Mouse (Mus musculus): ENCODE measurements at regions not wholly inside any gene's neighbourhood (a gene's known extent, or its start where the extent isn't known, plus 50 kb on each side); places are given as distances from the start of the nearest gene placed in this dataset.
"Not testable (repeated sequence)": the region's sequence is repeated elsewhere in the genome, so short reads cannot be mapped to it uniquely, and the experiment has no call there.

GRCm38 (mm10) chr2:171620668-171621067, 422.6 kb downstream of the Cbln4 start:
- 84% methylated on average over 5 of the region's 5 CpGs for WGBS
- no peak for DNase-seq (ENCODE audit: low read depth, low spot score)

- no peak for DNase-seq (ENCODE audit: low read depth, low spot score)
- 84% methylated on average over 2 of the region's 2 CpGs for WGBS
Measured at GRCm38 (mm10) chr2:171620253-171620652, 423.0 kb downstream of the Cbln4 start.

DNA sequence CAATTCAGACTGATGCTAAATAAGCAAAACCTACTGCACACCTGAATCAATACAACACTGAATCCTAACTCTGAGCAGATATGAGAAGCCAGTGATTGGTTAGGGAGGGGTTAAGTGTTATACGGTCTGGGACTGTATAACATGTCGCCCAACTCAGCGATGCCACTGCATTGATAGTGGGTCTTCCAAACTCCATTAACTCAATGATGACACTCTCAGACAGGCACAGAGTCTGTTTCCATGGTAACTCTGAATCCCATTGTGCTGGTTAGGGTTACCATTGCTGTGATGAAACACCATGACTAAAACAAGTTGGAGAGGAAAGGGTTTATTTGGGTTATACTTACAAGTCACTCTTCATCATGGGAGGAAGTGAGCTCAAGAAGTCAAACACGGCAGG, 424.5 kb downstream of the Cbln4 start:
- no peak for DNase-seq (ENCODE audit: low read depth, low spot score)
- 83% methylated on average over 4 of the region's 4 CpGs for WGBS

- no peak for DNase-seq (ENCODE audit: low read depth, low spot score)
- 58% methylated on average over 9 of the region's 9 CpGs for WGBS
Measured at GRCm38 (mm10) chr2:171618333-171618732, 424.9 kb downstream of the Cbln4 start.

DNA sequence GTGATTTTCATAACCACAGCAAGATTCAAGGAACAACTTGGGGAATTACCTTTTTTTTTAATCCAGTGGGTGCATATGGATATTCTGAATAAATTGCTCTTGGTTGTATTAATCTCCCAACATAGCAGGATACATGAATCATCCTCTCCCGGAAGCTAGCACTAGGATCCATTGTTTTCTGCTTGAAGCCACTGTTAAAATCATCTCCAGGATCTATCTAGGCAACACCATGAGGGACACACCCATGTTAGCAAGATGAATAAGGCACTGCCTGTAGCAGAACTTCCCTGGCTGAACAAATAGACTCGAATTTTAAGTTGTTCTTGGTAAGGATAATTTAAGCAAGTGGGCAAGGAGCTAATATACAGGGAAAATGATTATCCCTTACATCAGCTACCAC, 427.8 kb downstream of the Cbln4 start:
- WGBS, result 42% methylated on average over 2 of the region's 2 CpGs
- DNase-seq (ENCODE audit: low read depth, low spot score), result no peak

- WGBS, result 73% methylated on average over 5 of the region's 5 CpGs
- no peak for DNase-seq (ENCODE audit: low read depth, low spot score)
Measured at GRCm38 (mm10) chr2:171605064-171605463, 438.2 kb downstream of the Cbln4 start.

DNA sequence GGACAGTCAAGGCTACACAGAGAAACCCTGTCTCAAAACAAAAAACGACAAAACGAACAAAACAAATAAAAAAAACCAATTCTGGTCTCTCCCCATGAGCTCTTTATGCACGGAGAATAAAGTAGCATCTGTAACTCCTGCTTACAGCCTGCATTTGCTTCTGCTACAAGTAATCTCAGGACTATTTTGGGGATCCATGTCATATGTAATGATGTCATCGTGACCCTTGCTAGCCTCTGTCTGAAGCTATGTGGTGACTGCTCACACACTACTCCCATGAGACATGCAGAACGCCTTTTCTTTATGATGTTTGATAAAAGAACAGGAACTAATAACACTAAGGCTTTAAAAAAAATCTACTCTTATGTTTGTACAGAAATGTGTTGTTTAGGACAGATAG, 448.0 kb downstream of the Cbln4 start:
- no peak for DNase-seq (ENCODE audit: low read depth, low spot score)
- WGBS, result 72% methylated on average over 5 of the region's 5 CpGs

DNA sequence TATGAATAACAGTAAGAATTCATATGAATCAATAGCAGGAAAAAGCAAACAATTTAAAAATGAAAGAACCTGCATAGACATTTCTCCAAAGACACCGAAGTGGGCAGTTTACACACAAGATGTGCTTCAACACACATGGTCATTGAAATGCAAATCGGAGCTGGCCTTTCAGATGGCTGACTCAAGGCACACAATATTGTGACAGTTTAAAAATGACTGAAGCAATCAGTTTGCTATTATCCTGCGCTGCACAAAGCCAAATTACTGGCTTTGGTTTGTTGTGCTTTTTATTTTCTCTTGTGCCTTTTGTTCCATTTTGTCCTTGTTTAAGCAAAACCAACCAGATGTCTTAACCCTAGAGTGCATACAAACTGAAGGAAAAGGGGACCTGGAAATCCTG, 449.4 kb downstream of the Cbln4 start:
- no peak for DNase-seq (ENCODE audit: low read depth, low spot score)
- 81% methylated on average over 3 of the region's 3 CpGs for WGBS

DNA sequence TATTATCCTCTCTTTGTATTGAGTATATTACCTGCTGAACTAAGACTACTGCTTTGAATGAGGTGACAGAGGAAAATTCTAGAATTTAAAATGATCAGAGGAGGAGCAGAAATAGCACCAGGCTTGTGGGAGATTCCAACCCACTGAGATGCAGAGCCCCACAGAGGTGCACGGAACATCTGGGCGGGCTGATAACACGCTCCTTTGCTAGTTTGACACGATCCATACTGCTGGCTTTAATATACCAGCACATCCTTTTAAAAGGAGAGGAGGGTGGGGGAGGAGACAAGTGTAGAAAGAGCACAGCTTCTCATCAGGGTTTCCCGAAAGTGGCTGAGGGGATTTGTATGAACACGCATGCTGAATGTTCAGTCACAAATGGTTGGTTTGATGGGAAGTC, 451.0 kb downstream of the Cbln4 start:
- no peak for DNase-seq (ENCODE audit: low read depth, low spot score)
- WGBS, result 86% methylated on average over 6 of the region's 6 CpGs

GRCm38 (mm10) chr2:171588158-171588557, 455.1 kb downstream of the Cbln4 start:
- WGBS, result 63% methylated on average over 4 of the region's 4 CpGs
- no peak for DNase-seq (ENCODE audit: low read depth, low spot score)

GRCm38 (mm10) chr2:171587635-171588034, 455.6 kb downstream of the Cbln4 start:
- WGBS, result 93% methylated on average over 9 of the region's 9 CpGs
- no peak for DNase-seq (ENCODE audit: low read depth, low spot score)

GRCm38 (mm10) chr2:171586853-171587220, 456.4 kb downstream of the Cbln4 start:
- 52% methylated on average over 4 of the region's 4 CpGs for WGBS
- DNase-seq (ENCODE audit: low read depth, low spot score), result peak; percentile 1

DNA sequence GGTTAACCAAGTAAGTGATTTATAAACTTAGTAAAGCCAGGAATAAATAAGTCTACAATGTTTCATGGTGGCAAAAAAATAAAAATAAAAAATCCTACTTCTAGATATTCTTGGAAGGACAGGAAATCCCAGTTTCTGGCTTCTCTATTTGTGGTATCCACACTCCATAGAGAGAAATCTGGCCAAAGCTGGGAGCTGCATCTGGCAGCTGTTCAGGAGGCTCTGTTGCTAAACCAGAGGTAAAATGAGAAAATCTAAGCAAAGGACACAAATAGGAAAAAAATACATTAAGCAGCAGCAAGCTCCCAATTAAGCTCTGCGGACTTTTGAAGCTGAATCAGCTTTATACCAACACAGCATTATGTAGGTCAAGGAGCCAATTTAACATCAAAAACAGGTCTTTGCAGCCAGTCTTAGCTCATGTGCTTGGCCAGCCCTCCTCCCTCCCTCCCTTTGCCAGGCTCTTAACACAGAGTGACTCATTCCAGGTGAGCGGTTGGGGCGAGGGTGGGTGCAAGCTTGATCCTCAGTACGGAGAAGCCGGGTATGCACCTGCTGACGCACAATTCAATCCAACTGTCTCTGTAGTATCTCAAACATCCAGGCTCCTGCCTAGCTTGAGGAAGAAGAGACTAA, 456.9 kb downstream of the Cbln4 start:
- 45% methylated on average over 6 of the region's 6 CpGs for WGBS
- peak; percentile 6 for DNase-seq (ENCODE audit: low read depth, low spot score)

- 80% methylated on average over 3 of the region's 3 CpGs for WGBS
- DNase-seq (ENCODE audit: low read depth, low spot score), result no peak
Measured at GRCm38 (mm10) chr2:171574360-171574759, 468.9 kb downstream of the Cbln4 start.

- 84% methylated on average over 5 of the region's 5 CpGs for WGBS
- DNase-seq (ENCODE audit: low read depth, low spot score), result no peak
Measured at GRCm38 (mm10) chr2:171562656-171563055, 480.6 kb downstream of the Cbln4 start.

DNA sequence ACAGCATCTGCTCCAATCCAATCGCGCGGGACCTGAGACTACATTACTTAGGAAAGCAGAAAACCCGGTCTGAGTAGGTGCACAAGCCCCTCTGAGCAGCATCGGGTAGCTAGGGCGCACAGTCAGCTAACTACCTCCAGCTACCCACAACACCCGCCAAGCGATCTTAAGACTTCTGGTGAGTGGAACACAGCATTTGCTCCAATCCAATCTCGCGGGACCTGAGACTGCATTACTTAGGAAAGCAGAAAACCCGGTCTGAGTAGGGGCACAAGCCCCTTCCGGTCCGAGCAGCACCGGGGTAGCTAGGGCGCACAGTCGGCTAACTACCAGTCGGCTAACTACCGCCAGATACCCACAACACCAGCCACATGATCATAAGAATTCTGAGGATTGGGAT, 500.5 kb downstream of the Cbln4 start:
- 85% methylated on average over 18 of the region's 18 CpGs for WGBS
- not testable (repeated sequence) for DNase-seq (ENCODE audit: low read depth, low spot score)

DNA sequence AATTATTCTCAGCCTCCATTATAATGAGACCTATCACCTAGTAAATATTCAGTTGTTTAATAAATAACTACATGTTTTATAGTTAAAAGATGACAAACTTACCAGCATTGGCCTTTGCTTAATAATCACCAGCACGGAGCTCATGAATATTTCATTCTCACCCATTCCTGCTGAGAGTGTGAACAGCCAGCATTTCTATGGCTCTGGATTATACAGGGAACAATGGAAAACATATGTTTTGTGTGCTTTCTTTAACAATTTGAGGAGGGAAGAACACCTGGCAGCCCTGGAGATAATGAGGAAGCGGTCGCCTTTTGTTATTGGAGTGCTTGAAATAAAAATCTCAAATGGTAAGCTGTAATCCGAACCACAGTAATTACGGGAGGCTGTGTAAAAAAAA, 528.4 kb downstream of the Cbln4 start:
- WGBS, result 58% methylated on average over 5 of the region's 5 CpGs
- no peak for DNase-seq (ENCODE audit: low read depth, low spot score)

DNA sequence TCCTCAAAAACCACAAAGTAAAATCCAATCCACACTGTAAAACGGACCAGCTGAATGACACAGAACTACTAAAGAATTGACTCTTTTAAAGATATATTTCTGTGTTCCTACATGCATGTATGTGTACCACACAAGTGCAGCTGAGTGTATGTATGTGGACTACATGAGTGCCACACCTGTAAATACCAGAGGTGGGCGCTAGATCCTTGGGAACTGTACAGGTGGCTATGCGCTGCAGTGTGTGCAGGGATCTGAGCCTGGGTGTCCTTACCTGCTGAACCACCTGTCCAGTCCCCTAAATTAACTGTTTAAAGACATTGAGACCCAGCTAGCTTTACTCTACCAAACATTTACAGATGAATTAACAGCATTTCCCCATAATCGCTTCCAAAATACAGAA, 546.6 kb downstream of the Cbln4 start:
- WGBS, result 77% methylated on average over 4 of the region's 4 CpGs
- DNase-seq (ENCODE audit: low read depth, low spot score), result no peak

GRCm38 (mm10) chr2:171493741-171494140, 549.5 kb downstream of the Cbln4 start:
- no peak for DNase-seq (ENCODE audit: low read depth, low spot score)
- WGBS, result 35% methylated on average over 12 of the region's 12 CpGs

- WGBS, result 80% methylated on average over 2 of the region's 2 CpGs
- DNase-seq (ENCODE audit: low read depth, low spot score), result no peak
Measured at GRCm38 (mm10) chr2:171487284-171487683, 556.0 kb downstream of the Cbln4 start.

- WGBS, result 64% methylated on average over 9 of the region's 9 CpGs
- no peak for DNase-seq (ENCODE audit: low read depth, low spot score)
Measured at GRCm38 (mm10) chr2:171453241-171453640, 590.0 kb downstream of the Cbln4 start.

- no peak for DNase-seq (ENCODE audit: low read depth, low spot score)
- 48% methylated on average over 2 of the region's 2 CpGs for WGBS
Measured at GRCm38 (mm10) chr2:171406057-171406456, 637.2 kb downstream of the Cbln4 start.
